Mouse (Mus musculus) hindbrain, embryonic 16.5 days (tissue): ENCODE measurements around the gene Tfrc. TPM values are rescaled to one million over a fixed set of nuclear protein-coding genes. Genes with fewer than 3 reads are reported as not detected.

Experiments
- ATAC-seq: fragments of 200-750 bp; cut with Nextera tagmentation; 2 replicates; pipeline ENCODE4 v1.8.0; 2017; ENCODE audit warnings: moderate TSS enrichment, moderate library complexity
- H3K27ac ChIP-seq: fragments of 300-500 bp; sonication (generic); 2 replicates; pipeline ENCODE4 v1.5.1; 2014; ENCODE audit warnings: low read depth, mild to moderate bottlenecking, control low read depth, low read length, moderate library complexity
- H3K27me3 ChIP-seq: fragments of 300-500 bp; sonication (generic); replicated peaks from 2 replicates; pipeline ENCODE4 v1.6.1; 2014; ENCODE audit warnings: low read length; ENCODE audit not compliant: control insufficient read depth, insufficient read depth
- H3K36me3 ChIP-seq: fragments of 300-500 bp; sonication (generic); 2 replicates; pipeline ENCODE4 v1.6.1; 2014; ENCODE audit warnings: mild to moderate bottlenecking, low read length, moderate library complexity, mixed read lengths; ENCODE audit not compliant: control insufficient read depth, insufficient read depth
- H3K4me1 ChIP-seq: fragments of 300-500 bp; sonication (generic); 2 replicates; pipeline ENCODE4 v1.6.1; 2014; ENCODE audit warnings: low read depth, low read length; ENCODE audit not compliant: control insufficient read depth, insufficient read depth
- H3K4me2 ChIP-seq: fragments of 300-500 bp; sonication (generic); 2 replicates; pipeline ENCODE4 v1.6.1; 2014; ENCODE audit warnings: mild to moderate bottlenecking, low read length, control low read depth, moderate library complexity
- H3K4me3 ChIP-seq: fragments of 300-500 bp; sonication (generic); 2 replicates; pipeline ENCODE4 v1.5.1; 2014; ENCODE audit warnings: mild to moderate bottlenecking, low read length, control low read depth, moderate library complexity
- H3K9ac ChIP-seq: fragments of 300-500 bp; sonication (generic); 2 replicates; pipeline ENCODE4 v1.6.1; 2014; ENCODE audit warnings: low read depth, mild to moderate bottlenecking, control low read depth, low read length, moderate library complexity
- H3K9me3 ChIP-seq: fragments of 300-500 bp; sonication (generic); 2 replicates; pipeline ENCODE4 v1.6.1; 2014; ENCODE audit warnings: mild to moderate bottlenecking, low read length, moderate library complexity; ENCODE audit not compliant: control insufficient read depth
- WGBS: fragments of 180-500 bp; shearing (Covaris S2); extraction: QIAGEN DNeasy Blood & Tissue Kit; methylation state at CpG from one replicate; pipeline ENCODE4 v1.1.7; 2014; 5-methylcytosine and 5-hydroxymethylcytosine counted together
- polyA plus RNA-seq: library from polyadenylated mRNA; unstranded; fragments of >200 nt; fragmentation: Nextera tagmentation; extraction: Ambion mirVana; gene quantifications from 2 replicates; pipeline ENCODE4 v1.2.1, GENCODE M21; 2015

Tfrc gene
- polyA plus RNA-seq, 1 experiment from 2014 or later: 26.3 TPM

GRCm38 (mm10) chr16:32678812-32679211, 70.1 kb downstream of the Tfrc start:
- Histone ChIP-seq H3K9ac (no peak overlapping the region; the same call in 1 of the 2 replicates), H3K9me3 (no peaks in the 10 kb centered on the region), H3K4me3 (no peak overlapping the region), H3K27me3 (no peaks in the 10 kb centered on the region), H3K4me2 (no peak overlapping the region), H3K36me3 (peaks cover 48% of the 10 kb centered on the region), H3K27ac (no peak overlapping the region), H3K4me1 (no peaks in the 10 kb centered on the region)
- ATAC-seq: no peak
- WGBS: 90% methylated on average over 14 of the region's 14 CpGs

- WGBS: 94% methylated on average over 16 of the region's 16 CpGs
- H3K27ac ChIP-seq: no peak overlapping the region
- H3K4me1 ChIP-seq: no peaks in the 10 kb centered on the region
- no peak overlapping the region for H3K4me2 ChIP-seq
- no peak overlapping the region for H3K4me3 ChIP-seq
- H3K27me3 ChIP-seq: no peaks in the 10 kb centered on the region
- no peak for ATAC-seq
- no peaks in the 10 kb centered on the region for H3K9me3 ChIP-seq
- peaks cover 46% of the 10 kb centered on the region for H3K36me3 ChIP-seq
- H3K9ac ChIP-seq: no peak overlapping the region
Observed at GRCm38 (mm10) chr16:32679976-32680375, 71.3 kb downstream of the Tfrc start.

- H3K4me3 ChIP-seq: no peak overlapping the region
- H3K27ac ChIP-seq: no peak overlapping the region
- no peak overlapping the region for H3K9ac ChIP-seq
- 96% methylated on average over 6 of the region's 6 CpGs for WGBS
- no peaks in the 10 kb centered on the region for H3K4me1 ChIP-seq
- no peak for ATAC-seq
- H3K9me3 ChIP-seq: no peaks in the 10 kb centered on the region
- H3K36me3 ChIP-seq: peaks cover 37% of the 10 kb centered on the region
- H3K4me2 ChIP-seq: no peak overlapping the region
- no peaks in the 10 kb centered on the region for H3K27me3 ChIP-seq
Observed at GRCm38 (mm10) chr16:32680806-32681205, 72.1 kb downstream of the Tfrc start.

- Histone ChIP-seq H3K4me2 (no peak overlapping the region), H3K27ac (no peak overlapping the region), H3K4me3 (no peak overlapping the region), H3K9me3 (no peaks in the 10 kb centered on the region), H3K9ac (no peak overlapping the region), H3K36me3 (peaks cover 28% of the 10 kb centered on the region), H3K4me1 (no peaks in the 10 kb centered on the region), H3K27me3 (no peaks in the 10 kb centered on the region)
- ATAC-seq: peak; percentile 17; the same call in 1 of the 2 replicates
- 37% methylated on average over 5 of the region's 5 CpGs for WGBS
Observed at GRCm38 (mm10) chr16:32682194-32682593, 73.5 kb downstream of the Tfrc start.

Other genes starting within 250 kb of the Tfrc start
- gene Tm4sf19, start 208.4 kb upstream of the Tfrc start, polyA plus RNA-seq: not detected in 2 replicates
- 37.9 and 41.9 TPM in 2 replicates for gene Tctex1d2, start 189.2 kb upstream of the Tfrc start, polyA plus RNA-seq
- gene Pcyt1a, start 178.0 kb upstream of the Tfrc start, polyA plus RNA-seq: 46.9 and 50.5 TPM in 2 replicates
- 0.19 TPM in 1 of 2 replicates, not detected in the other for gene Slc51a, start 121.0 kb upstream of the Tfrc start, polyA plus RNA-seq
- gene Zdhhc19, start 112.7 kb upstream of the Tfrc start, polyA plus RNA-seq: not detected in 2 replicates
- gene Tnk2, start 35.0 kb downstream of the Tfrc start, polyA plus RNA-seq: 19.3 and 22.6 TPM in 2 replicates
- gene Muc4, start 127.0 kb downstream of the Tfrc start, polyA plus RNA-seq: not detected in 2 replicates
- gene Muc20, start 188.5 kb downstream of the Tfrc start, polyA plus RNA-seq: not detected in 2 replicates
- not detected in 2 replicates for gene Smbd1, start 201.6 kb downstream of the Tfrc start, polyA plus RNA-seq